Mouse (Mus musculus) lung, embryonic 16.5 days (tissue): ENCODE results near the gene Sept6. TPM values are rescaled to one million over a fixed set of nuclear protein-coding genes. Genes with fewer than 3 reads are reported as not detected.
A peak's percentile ranks its signal among the peaks of the same experiment; 100 is the strongest.

ENCODE experiments used
- ATAC-seq: fragments of 200-750 bp; cut with Nextera tagmentation; 2 replicates; pipeline ENCODE4 v1.8.0; 2017; ENCODE audit warnings: low read depth, mild to moderate bottlenecking, moderate library complexity
- H3K27ac ChIP-seq: fragments of 300-500 bp; sonication (generic); 2 replicates; pipeline ENCODE4 v1.5.1; 2014; ENCODE audit warnings: mild to moderate bottlenecking, control low read depth, low read length
- H3K27me3 ChIP-seq: fragments of 300-500 bp; sonication (generic); 2 replicates; pipeline ENCODE4 v1.6.1; 2014; ENCODE audit warnings: low read depth, low read length, mixed read lengths; ENCODE audit not compliant: control insufficient read depth, insufficient read depth
- H3K36me3 ChIP-seq: fragments of 300-500 bp; sonication (generic); 2 replicates; pipeline ENCODE4 v1.6.1; 2014; ENCODE audit warnings: low read length; ENCODE audit not compliant: control insufficient read depth, insufficient read depth
- H3K4me1 ChIP-seq: fragments of 300-500 bp; sonication (generic); replicated peaks from 2 replicates; pipeline ENCODE4 v1.6.1; 2014; ENCODE audit warnings: low read length, mixed read lengths; ENCODE audit not compliant: control insufficient read depth, insufficient read depth
- H3K4me2 ChIP-seq: fragments of 300-500 bp; sonication (generic); 2 replicates; pipeline ENCODE4 v1.6.1; 2014; ENCODE audit warnings: low read depth, low read length, control low read depth
- H3K4me3 ChIP-seq: fragments of 300-500 bp; sonication (generic); 2 replicates; pipeline ENCODE4 v1.5.1; 2014; ENCODE audit warnings: mild to moderate bottlenecking, low read length, control low read depth
- H3K9ac ChIP-seq: fragments of 300-500 bp; sonication (generic); 2 replicates; pipeline ENCODE4 v1.6.1; 2014; ENCODE audit warnings: low read length, control low read depth
- H3K9me3 ChIP-seq: fragments of 300-500 bp; sonication (generic); 2 replicates; pipeline ENCODE4 v1.6.1; 2016; ENCODE audit warnings: low read length; ENCODE audit not compliant: control insufficient read depth
- WGBS: fragments of 180-500 bp; shearing (Covaris S2); extraction: QIAGEN DNeasy Blood & Tissue Kit; methylation state at CpG from one replicate; pipeline ENCODE4 v1.1.7; 2014; 5-methylcytosine and 5-hydroxymethylcytosine counted together
- polyA plus RNA-seq: library from polyadenylated mRNA; unstranded; fragments of >200 nt; fragmentation: Nextera tagmentation; extraction: Ambion mirVana; gene quantifications from 2 replicates; pipeline ENCODE4 v1.2.1, GENCODE M21; 2015

The Sept6 gene
- polyA plus RNA-seq, 1 experiment from 2014 or later = 16.7 TPM

- no peak for ATAC-seq
- Histone ChIP-seq H3K9me3 (no peaks in the 10 kb centered on the region), H3K4me2 (no peak overlapping the region), H3K27me3 (no peaks in the 10 kb centered on the region), H3K4me1 (no peaks in the 10 kb centered on the region), H3K9ac (no peak overlapping the region), H3K27ac (no peak overlapping the region), H3K4me3 (no peak overlapping the region), H3K36me3 (no peaks in the 10 kb centered on the region)
- WGBS = 46% methylated on average over 1 of the region's 1 CpGs
Observed at GRCm38 (mm10) chrX:36930574-36930973, 61.0 kb downstream of the Sept6 start.

GRCm38 (mm10) chrX:36929694-36930093 is 61.9 kb downstream of the Sept6 start:
- Histone ChIP-seq H3K9ac (no peak overlapping the region), H3K27ac (no peak overlapping the region), H3K36me3 (no peaks in the 10 kb centered on the region), H3K9me3 (no peaks in the 10 kb centered on the region), H3K27me3 (no peaks in the 10 kb centered on the region), H3K4me1 (no peaks in the 10 kb centered on the region), H3K4me2 (no peak overlapping the region), H3K4me3 (no peak overlapping the region)
- 54% methylated on average over 4 of the region's 4 CpGs for WGBS
- no peak for ATAC-seq

- H3K27ac ChIP-seq = no peak overlapping the region
- no peak overlapping the region for H3K9ac ChIP-seq
- no peaks in the 10 kb centered on the region for H3K4me1 ChIP-seq
- H3K9me3 ChIP-seq = no peaks in the 10 kb centered on the region
- 71% methylated on average over 4 of the region's 4 CpGs for WGBS
- ATAC-seq = no peak
- H3K4me3 ChIP-seq = no peak overlapping the region
- no peaks in the 10 kb centered on the region for H3K36me3 ChIP-seq
- no peak overlapping the region for H3K4me2 ChIP-seq
- H3K27me3 ChIP-seq = no peaks in the 10 kb centered on the region
Observed at GRCm38 (mm10) chrX:36928791-36929190, 62.8 kb downstream of the Sept6 start.

GRCm38 (mm10) chrX:36921346-36921745 is 70.2 kb downstream of the Sept6 start:
- Histone ChIP-seq H3K36me3 (no peaks in the 10 kb centered on the region), H3K27me3 (no peaks in the 10 kb centered on the region), H3K9me3 (no peaks in the 10 kb centered on the region), H3K4me3 (no peak overlapping the region), H3K9ac (no peak overlapping the region), H3K27ac (no peak overlapping the region), H3K4me1 (no peaks in the 10 kb centered on the region), H3K4me2 (no peak overlapping the region)
- no peak for ATAC-seq
- 83% methylated on average over 4 of the region's 4 CpGs for WGBS

GRCm38 (mm10) chrX:36917749-36918148 is 73.8 kb downstream of the Sept6 start:
- no peaks in the 10 kb centered on the region for H3K9me3 ChIP-seq
- no peaks in the 10 kb centered on the region for H3K27me3 ChIP-seq
- no peaks in the 10 kb centered on the region for H3K4me1 ChIP-seq
- H3K9ac ChIP-seq = no peak overlapping the region
- no peak overlapping the region for H3K4me2 ChIP-seq
- H3K36me3 ChIP-seq = no peaks in the 10 kb centered on the region
- H3K4me3 ChIP-seq = no peak overlapping the region
- ATAC-seq = no peak
- whole genome bisulfite sequencing = 73% methylated on average over 1 of the region's 1 CpGs
- no peak overlapping the region for H3K27ac ChIP-seq

GRCm38 (mm10) chrX:36911343-36911742 is 80.3 kb downstream of the Sept6 start:
- Histone ChIP-seq H3K27me3 (no peaks in the 10 kb centered on the region), H3K36me3 (no peaks in the 10 kb centered on the region), H3K9ac (no peak overlapping the region), H3K9me3 (no peaks in the 10 kb centered on the region), H3K4me2 (no peak overlapping the region), H3K4me1 (no peaks in the 10 kb centered on the region), H3K27ac (no peak overlapping the region), H3K4me3 (no peak overlapping the region)
- no peak for ATAC-seq
- 42% methylated on average over 12 of the region's 12 CpGs for WGBS

GRCm38 (mm10) chrX:36906539-36906938 is 85.1 kb downstream of the Sept6 start:
- H3K4me2 ChIP-seq = no peak overlapping the region
- no peaks in the 10 kb centered on the region for H3K4me1 ChIP-seq
- no peaks in the 10 kb centered on the region for H3K9me3 ChIP-seq
- WGBS = 32% methylated on average over 5 of the region's 5 CpGs
- H3K27me3 ChIP-seq = no peaks in the 10 kb centered on the region
- no peaks in the 10 kb centered on the region for H3K36me3 ChIP-seq
- no peak overlapping the region for H3K9ac ChIP-seq
- no peak overlapping the region for H3K4me3 ChIP-seq
- H3K27ac ChIP-seq = no peak overlapping the region
- ATAC-seq = no peak

- H3K4me3 ChIP-seq = peak overlapping the region; percentile 60
- no peaks in the 10 kb centered on the region for H3K4me1 ChIP-seq
- no peaks in the 10 kb centered on the region for H3K27me3 ChIP-seq
- H3K9ac ChIP-seq = peak overlapping the region; percentile 69
- no peaks in the 10 kb centered on the region for H3K36me3 ChIP-seq
- no peaks in the 10 kb centered on the region for H3K9me3 ChIP-seq
- WGBS = 17% methylated on average over 26 of the region's 32 CpGs
- H3K4me2 ChIP-seq = peak overlapping the region; percentile 62
- peak overlapping the region; percentile 39; the same call in 1 of the 2 replicates for H3K27ac ChIP-seq
- peak; percentile 94 for ATAC-seq
Observed at GRCm38 (mm10) chrX:36903115-36903768, 88.4 kb downstream of the Sept6 start.

- peak within 1 kb of the TSS; percentile 69 for H3K9ac ChIP-seq
- no peaks in the 10 kb centered on the region for H3K36me3 ChIP-seq
- peak within 1 kb of the TSS; percentile 60 for H3K4me3 ChIP-seq
- H3K27me3 ChIP-seq = no peaks in the 10 kb centered on the region
- 19% methylated on average over 36 of the region's 47 CpGs for WGBS
- no peaks in the 10 kb centered on the region for H3K9me3 ChIP-seq
- H3K4me2 ChIP-seq = peak within 1 kb of the TSS; percentile 62
- ATAC-seq = peak; percentile 71
- peak within 1 kb of the TSS; percentile 39; the same call in 1 of the 2 replicates for H3K27ac ChIP-seq
- H3K4me1 ChIP-seq = no peaks in the 10 kb centered on the region
Observed at GRCm38 (mm10) chrX:36902321-36903114, 89.1 kb downstream of the Sept6 start, which contains the start of gene Nkrf. Nkrf (minus strand) TSS chrX:36902899.
